Mouse (Mus musculus) natural killer cell, adult 2 months (primary cell): ENCODE measurements around the gene Dgki.

Experiments used
- DNase-seq, 2 experiments: peaks; one replicate each; pipeline ENCODE4 v3.0.0; 2022; ENCODE audit warnings: low spot score in 2 of 2

Dgki gene

DNA sequence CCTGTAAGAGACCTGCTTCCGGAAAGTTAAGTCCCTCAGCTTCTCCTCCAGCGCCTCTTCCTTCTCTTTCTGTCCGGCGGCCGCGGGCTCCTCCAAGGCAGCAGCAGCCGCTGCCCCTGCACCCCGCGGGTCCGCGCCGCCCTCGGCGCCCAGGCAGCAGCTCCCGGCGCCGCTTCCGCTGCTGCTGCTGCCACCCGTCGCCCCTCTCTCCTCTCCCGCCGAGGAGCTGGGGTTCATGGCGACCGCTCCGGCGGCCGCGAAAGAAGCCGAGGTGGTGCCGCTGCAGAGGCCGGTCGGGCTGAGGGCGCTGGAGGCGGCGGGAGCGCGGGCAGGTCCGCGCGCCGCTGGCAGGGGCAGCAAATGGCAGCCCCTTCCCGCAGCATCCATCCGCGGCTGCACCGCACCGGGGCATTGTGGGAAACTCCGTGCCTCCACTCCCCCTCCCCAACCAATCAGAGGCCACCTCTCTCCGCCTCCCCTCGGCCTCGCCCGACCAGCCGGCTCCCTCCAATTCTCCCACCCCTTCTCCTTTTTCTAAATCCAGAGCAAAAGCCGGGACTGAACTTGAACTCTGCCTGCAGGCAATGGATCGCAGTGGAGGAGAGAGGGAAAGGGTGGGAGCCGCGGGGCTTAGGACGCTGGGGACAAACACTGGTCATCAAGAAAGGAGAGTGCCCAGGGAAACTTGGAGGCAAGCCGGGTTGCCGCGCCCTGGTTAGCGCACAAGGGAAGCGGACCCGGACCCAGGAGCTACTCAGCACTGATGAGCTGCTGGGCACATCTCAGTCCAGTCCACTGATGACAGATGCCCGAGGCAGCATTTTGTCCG, at the start of gene Dgki:
Dgki (minus strand) TSS at position 623 of the 829 bp plus-strand sequence.
- no peak for DNase-seq

DNA sequence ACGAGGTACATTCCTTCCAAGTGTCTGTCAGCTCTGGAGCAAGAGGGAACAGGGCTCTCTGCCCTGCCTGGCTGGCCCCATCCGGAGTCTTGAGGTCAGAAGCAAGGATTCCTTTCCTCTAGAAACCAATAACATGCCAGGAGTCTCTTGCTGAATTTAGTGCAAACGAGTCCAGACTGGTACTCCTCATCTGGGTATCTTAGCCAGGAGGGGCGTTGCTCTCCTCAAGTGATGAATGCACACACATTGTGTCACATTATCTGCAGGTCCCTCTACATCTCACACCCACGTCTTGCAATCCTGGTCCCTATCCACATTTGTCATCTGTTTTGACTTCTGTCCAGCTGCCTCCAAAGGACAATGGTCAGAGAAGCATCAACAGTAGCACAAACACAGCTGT, 47.6 kb upstream of the Dgki start:
- DNase-seq: no peak

DNA sequence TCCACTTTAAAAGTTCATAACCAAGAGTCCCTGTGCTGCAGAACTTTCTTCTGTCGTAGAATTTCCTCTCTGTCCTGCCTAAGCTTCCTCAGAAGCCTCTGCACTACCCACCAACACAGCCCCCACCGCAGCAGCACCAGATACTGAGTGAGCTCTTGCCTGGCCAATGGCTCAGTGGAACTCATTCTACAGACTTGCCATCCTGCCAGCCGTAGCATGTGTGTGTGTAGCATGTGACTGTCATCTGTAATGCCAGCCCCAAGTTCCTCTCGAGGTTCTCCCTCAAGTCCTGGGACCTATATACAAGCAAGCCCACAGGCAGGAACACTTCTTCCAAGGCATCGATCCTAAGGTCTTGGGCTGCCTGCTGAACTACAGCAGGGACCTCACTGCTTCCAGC, 38.1 kb upstream of the Dgki start:
- no peak for DNase-seq

DNA sequence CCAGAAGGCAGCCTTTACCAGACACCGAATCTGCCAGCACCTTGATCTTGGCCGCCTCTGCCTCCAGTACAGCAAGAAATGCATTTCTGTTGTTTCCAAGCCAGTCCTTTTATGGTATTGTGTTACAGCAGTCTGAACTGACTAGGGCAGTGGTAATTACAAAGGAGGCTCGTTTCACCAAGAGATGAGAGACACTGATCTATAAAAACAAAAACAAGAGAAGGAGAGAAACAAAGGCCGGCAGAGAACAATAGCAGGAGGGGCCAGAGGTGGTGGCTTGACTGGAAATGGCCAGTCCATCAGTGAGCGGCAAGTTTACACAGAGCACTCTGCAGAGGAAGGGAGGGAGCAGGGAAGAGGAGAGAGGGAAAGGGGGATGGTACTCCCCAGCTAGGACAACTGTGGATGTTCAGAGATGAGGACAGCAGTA, 36.9 kb upstream of the Dgki start:
- no peak for DNase-seq

DNA sequence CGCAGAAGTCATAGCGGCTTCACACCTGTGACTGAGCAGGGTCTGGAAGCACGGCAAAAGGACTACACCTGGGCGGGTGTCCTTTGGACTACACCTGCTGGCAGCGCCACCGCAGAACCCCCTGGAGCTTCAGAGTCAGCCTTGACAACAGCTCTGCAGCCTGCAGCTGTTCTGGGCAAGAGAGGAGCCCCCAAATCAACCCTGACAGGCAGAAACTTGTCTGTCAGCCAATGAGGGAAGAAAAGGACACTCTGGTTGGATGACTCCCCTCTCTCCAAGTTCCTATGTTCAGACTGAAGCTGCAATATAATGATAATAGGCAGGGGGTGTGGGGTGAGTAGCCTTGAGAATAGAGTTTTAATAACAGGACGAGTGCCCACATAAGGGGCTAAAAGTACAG, 36.4 kb upstream of the Dgki start:
- DNase-seq: no peak

DNA sequence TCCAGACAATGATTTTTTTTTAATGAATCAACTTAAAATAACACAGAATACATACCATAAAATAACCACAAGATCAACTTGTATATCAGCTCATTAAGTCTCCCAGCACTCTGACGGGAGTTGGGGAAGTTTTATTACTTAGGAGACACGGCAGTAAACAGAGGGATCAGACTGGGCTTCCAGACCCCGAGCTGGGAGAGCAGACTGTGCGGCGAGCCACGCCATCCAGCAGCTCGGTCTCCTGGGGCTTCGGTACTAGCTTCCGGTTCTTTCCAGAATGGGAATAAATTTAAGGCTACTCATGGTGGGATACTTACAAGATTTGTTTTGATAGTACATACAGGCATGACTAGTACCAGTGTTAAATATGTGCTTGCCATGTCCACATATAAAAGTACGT, 32.9 kb upstream of the Dgki start:
- DNase-seq: no peak

DNA sequence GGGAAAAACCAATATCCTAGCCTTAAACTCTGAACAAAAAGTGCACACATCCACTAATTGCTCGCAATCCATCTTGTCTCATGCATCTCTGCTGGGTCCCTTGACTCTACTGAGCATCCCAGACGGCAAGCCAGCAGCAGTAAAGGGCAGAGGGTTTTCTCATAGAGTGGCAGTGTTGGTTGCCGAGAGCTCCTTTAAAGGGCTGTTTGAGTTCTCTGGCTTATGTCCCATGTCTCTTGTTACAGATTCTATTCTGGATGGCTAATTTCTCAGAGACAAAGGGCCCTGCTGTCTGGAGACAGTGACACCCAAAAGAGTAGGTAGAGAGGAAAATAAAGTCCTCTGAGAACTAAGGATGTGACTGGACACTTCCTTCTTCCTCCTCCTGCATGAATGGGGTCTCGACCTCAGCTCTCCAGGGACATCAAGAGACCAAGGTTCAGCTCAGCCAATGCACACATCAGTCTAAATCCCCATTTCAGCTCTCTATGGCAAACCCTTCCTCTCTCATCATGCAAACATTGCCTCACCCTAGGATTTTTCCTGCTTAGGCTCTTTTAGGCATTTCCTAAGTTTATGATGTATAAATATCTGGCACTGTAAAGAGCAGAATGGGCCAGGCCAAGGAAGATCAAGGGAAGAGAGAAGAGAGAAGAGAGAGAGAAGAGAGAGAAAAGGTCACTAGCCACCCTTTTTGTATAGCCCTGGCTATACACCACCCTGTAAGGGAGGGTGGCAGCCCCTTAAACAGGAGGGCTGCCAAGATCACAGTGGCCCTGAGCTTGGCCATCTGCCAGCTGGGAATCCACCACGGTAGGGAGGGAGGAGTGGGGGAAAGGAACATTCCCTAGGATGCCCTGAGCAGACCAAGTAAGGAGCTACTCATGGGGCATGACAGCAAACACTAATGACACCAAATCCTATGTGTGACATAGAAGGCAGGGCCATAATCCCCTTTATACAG, 30.2 kb upstream of the Dgki start:
- no peak for DNase-seq

DNA sequence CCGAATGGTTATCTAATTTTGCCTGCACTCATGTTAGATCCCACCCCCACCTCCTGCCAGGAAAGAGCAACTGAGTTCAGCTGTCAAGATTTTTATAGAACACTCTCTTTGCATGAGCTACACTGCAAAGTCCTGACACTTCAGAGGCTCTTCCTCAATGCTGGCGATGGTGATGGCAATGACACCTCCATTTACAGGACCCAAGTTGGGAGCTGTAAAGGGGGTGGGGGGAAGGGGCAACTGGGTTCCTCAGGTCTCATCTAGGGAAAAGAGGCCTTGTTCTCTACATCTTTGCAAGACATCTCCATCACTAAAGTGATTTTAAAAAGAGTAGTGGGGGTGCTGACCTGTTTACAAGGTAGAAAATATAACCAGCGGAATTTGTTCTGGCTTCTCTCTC, 29.4 kb upstream of the Dgki start:
- DNase-seq: no peak

DNA sequence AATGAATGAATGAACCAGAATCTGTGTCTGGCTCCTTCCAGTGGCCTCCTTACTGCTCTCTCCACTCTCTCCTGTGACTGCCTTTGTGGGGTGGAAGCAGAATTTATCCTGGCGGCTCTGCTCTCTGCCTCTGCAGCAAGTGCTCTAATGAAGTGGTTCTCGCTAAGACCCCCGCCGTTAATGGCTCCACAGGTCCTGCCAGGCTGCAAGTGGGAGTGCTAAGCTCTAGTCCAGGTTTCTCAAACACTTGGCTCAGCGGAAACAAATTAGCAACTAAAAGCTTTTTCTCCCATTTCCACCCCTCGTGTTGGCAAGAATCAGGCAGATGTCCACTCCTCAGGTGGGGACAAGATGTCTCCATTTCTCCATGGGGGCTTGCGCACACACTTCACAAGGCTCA, 28.7 kb upstream of the Dgki start:
- no peak for DNase-seq

DNA sequence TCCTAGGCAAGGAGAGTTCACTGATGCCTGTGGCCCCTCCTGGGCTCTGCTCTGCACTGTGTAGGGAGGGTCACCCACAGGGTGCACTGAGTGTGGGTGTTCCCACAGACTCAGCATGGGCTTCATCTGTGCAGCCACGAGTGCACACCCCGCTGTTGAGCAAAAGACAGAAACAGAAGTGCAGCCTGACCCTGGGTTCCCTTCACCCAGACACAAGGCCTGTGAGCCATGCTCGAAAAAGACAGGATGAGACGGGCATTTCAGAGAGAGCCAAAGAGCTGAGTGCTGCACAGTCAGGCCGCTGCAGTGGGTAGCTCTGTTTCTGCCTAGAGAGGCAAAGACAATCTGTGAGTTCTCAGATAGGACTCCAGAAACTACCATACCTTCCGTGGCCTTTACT, 27.5 kb upstream of the Dgki start:
- no peak for DNase-seq

DNA sequence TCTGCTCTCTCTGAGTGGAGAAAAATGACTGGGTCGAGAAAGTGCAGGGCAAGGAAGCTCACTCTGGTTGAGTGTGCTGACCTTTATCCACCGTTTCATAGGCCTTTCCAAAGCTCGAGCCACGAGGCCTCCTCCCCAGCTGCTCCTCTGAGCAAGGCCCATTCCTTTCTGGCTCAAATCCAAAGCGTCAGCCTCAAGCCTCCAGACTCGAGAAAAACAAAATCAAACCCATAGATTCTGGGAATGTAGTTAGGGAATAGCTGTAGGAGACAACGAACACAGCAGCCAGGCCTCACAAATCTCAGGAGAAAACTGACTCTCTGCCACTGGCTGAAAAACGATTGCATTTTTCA, 26.6 kb upstream of the Dgki start:
- no peak for DNase-seq

DNA sequence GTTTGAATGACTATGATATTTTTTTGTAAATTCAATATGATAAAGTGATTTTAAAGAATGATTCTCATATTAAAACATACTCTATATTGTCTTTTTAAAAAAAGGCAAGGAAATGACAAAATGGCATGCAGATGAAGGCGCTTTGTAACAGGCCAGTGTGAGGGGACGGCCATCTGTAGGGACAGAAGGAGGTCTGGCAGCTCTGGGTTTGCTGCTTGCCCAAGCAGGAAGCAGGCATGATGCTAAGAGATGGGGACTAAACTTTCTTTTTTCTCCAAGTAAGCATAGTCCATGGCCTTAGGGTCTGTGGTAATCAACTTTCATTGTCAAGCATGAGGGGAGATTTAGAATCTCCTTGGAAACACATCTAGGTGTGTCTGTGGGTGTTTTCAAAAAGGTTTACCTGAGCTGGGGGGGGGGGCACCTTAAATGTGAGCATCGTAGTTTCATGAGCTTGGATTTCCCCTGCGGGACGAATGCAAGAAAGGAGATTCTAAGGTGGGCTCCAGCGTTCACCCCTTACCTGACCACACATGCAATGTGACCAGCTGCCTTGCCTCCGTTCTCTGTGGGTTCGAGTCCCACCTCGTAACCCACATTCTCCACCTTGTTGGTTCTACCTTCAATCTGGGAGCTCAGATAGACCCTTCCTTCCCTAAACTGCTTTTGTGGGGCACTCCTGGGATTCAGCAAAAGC, 26.1 kb upstream of the Dgki start:
- no peak for DNase-seq

DNA sequence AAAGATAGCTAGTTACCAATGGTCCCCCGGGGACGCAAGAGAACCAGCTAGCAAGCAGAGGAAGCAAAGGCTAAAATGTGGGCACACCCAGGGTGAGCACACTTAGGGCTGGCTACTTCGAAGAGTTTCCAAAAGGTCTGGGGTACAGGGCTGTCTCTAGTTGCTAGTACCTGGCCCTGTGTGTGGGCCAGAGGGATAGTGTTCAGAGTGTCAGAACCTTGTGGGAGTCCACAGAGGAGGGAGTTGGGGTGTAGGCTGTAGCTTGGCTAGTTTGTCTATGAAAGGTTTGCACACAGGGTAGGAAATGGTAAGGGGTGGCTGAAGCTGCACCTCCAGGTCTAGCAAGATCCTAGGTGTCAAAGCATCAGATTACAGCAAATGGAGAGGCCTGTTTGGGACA, 25.1 kb upstream of the Dgki start:
- DNase-seq: peak in 1 of 2 experiments; percentile 2

DNA sequence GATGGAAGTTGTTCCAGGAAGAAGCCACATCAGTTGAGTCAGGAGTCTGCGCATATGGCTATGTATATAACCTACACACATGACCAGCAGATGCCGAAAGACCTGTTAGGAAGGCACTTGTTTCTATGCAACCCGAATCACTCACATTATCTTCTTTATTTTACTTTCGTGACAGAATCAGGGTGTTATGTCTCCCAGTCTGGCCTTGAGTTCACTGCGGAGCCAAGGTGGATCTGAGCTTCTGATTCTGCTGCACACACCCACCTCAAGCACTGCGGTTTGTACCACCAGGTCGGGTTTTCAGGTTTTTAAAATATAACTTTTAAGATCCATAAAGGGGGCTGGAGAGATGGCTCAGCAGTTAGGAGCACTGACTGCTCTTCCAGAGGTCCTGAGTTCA, 22.7 kb upstream of the Dgki start:
- DNase-seq: no peak

DNA sequence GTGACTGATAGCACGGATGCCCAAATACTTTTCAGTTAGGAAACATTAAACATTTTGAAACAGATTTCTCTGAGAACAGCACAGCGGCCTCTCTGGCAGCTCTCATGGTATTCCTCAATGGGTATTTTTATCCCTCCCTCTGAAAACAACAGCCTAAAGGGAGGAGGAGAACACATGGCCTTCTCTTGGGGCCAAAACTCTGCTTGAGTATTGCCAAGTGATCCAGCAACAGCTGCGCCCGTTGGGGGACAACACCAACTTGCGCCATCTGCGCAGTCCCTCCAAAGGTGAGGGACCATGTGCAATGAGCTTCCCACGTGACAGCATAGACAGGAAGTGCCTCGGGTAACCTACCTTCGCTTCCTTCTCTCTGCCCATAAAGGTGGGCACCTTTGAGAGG, 22.1 kb upstream of the Dgki start:
- no peak for DNase-seq

DNA sequence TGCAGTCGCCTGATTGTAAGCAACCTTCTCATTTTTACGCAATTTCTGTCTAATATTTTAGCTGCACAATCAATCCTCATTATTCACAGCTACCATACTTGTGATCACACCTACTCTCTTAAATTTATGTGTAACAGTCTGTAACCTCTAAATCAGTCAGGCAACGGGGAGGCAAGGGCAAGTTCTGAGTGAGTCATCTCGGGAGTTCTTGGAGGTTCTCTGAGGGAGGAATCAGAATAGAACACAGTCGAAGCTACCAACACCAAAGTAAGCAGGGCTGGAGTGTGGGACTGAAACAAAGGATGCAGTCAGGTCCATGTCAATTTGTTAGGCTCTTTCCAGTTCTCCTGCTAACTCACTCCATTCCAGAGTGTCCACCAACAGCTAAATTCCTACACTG, 17.9 kb upstream of the Dgki start:
- DNase-seq: no peak

DNA sequence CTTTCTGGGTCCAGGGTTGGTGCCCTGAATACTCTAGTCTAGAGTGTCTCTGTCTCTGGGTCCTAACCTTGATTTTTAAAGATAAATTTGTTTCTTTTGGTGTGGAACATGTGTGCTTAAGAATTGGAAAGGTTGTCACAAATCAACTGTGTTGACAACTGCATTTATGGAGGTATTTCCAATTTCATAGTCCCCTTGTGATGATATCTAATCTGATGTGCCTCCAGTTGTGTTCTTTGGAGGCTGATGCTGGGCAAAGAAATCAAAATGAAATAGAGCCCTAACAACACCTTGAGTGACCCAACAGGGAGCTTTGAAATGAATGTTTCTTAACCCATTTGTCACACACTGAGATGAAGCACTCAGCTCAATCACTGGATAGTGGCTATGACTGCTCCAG, 15.5 kb upstream of the Dgki start:
- DNase-seq: no peak

DNA sequence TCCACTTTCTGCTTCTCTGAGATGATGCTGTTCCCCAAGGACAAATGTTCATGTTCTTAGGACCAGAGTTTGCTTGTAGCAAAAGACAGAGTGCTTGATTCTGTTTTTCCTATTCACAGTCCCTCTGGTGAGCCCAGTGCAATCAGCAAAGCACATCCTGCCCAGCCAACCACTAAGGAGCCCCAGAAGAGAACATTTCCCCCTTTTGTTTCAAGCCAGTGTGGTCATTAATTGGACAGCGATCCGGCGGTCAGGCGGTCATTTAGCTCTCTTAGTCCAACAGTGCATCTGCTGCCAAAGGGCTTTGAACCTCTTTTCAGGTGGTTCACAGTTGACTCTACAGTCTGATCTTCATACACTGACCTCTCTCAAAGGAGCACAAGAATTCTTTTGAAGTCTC, 10.6 kb upstream of the Dgki start:
- no peak for DNase-seq

DNA sequence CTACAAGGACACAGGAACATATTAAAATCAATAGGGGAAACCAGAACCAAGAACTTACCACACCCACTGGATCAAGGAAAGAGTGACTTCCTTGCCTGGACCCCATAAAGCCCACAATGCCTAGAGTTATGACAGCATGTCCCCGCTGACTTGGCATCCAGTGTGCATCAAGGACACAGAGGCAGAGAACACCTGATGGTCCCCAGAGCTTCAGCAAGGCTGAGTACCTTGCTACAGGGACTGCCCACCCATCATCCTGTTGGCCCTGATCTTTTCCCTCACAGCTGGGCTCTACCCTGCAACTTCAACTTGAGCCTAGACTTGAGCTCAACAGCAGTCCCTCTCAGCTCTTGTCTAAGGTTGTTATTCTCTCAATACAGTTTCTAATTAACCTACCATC, 6.6 kb upstream of the Dgki start:
- DNase-seq: no peak

DNA sequence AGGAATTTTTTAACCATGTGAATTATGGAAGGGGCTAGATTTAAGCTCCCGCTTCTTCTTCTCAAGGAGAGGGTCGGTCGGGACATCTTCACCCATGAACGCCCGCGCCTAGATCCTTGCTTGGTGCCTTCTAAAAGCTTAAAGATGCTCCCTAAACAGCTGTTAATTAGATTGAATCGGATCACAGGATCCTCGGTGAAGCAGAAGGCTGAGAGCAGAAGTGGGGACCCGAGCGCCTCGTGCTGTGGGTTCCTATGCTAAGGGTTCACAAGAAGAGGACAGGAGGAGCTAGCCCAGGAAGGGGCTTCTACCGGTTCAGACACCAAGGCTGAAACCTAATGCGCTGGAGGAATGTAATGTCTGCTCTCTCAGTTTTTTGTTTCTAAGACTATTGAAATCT, 508 bp upstream of the Dgki start:
- no peak for DNase-seq

DNA sequence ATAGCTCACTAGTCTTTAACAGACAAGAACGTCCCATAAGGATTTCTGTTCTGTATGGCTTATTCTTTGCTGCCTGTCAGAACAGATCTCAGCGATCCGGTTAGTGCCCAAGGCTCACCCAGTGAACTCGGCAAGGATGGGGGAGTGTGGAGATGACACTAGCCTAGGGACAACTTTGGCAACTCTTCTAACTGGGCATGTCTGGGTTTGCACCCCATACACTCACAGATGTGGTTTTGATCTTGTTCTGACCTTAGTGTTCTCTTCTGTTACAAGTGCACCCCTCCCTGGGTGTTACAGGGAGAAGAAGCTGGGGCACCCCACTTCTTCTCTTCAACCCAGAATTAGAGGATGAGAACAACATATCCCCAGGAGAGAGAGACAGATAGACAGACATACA, 1.0 kb downstream of the Dgki start:
- no peak for DNase-seq

DNA sequence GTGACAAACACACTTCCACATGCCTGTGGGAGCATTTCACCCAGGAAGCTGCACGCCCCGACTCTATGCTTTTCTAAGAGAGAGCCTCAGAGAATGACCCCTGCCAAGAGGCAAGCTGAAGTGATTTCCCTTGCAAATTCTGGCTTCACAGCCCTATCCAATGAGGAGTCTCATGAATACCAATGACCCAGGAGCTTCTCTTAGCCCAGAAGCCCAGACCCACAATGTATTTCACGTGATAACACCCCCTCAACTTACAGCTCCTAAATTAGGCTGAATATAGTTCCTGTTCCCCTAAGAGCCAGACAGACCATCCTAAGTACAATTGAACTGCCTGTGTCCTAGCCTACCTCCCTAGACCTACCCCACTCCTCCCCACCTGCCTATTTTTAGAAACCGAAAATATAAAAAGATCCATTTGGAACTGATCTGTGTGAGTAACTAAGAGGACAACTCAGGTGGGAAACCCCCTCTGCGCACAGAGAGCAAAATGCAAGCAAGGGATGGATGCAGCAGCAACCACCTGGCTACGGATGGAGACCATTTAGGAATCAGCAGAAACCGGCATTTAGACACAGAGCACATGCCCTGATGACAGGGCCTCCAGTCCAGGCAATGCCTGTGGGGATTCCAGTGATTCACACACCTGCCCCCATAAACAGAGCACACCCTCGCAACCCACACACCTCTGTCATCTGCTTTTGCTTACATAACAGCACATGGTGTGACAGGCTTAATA, 2.1 kb downstream of the Dgki start:
- DNase-seq: no peak
